Mouse (Mus musculus) megakaryocyte, adult 5-6 weeks (primary cell): ENCODE results near the gene Neurl3. TPM values are rescaled to one million over a fixed set of nuclear protein-coding genes. Genes with fewer than 3 reads are reported as not detected.

Experiments used
- ATAC-seq: 2 replicates; pipeline ENCODE4 v1.8.0; 2016; ENCODE audit warnings: mild to moderate bottlenecking, inconsistent platforms; ENCODE audit not compliant: poor library complexity, severe bottlenecking
- total RNA-seq, 2 experiments: library from RNA; stranded (forward) in 1 of 2; stranded (reverse) in 1 of 2; fragments of 153-499, 151-499 nt in 1 of 2; fragments of 221-1000, 200-1000 nt in 1 of 2; gene quantifications; 2 replicates each; pipeline versions ENCODE4 v1.2.3 to v1.2.4; 2015 to 2017

Neurl3 gene
- total RNA-seq, 2 experiments from 2014 or later, result 54.2 to 66.0 TPM

DNA sequence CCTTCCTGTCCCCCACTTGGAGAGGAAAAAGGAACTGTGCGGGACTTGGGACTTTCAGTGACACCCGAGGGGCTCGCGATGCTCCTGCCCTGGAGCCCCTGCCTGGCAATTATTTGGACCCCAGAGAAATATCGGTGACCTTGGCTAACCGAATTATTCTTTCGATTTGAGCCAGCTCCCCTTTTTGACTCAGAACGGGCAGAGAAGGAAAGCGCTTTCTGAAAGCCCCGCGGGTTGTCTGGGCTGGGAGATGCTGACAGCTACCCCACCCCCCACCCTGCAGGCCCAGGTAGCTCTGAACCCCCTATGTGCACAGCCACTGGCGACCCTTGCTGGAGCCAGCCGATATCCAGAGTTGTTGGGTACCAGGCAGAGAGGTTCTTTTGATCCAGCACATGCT lies 24.6 kb upstream of the Neurl3 start:
- ATAC-seq, result no peak

DNA sequence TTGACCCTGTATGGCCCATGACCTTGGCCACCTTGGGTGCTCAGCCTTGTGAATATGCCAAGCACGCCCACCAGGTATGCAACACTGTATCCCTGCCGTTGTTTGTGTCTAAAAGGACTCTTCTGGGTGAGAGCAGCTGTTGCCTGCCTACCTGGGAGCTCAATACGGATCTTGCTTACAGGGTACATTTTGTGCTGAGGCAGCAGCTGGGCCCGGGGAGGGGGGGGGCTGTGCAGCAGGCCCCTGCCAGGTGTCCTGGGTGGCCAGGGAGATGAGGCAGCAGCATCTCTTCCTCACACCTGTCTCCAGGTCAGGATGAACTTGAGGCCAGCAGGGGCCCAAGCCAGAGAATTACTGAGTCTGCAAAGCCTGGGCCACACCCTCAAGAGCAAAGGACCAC lies 23.6 kb upstream of the Neurl3 start:
- ATAC-seq, result no peak

DNA sequence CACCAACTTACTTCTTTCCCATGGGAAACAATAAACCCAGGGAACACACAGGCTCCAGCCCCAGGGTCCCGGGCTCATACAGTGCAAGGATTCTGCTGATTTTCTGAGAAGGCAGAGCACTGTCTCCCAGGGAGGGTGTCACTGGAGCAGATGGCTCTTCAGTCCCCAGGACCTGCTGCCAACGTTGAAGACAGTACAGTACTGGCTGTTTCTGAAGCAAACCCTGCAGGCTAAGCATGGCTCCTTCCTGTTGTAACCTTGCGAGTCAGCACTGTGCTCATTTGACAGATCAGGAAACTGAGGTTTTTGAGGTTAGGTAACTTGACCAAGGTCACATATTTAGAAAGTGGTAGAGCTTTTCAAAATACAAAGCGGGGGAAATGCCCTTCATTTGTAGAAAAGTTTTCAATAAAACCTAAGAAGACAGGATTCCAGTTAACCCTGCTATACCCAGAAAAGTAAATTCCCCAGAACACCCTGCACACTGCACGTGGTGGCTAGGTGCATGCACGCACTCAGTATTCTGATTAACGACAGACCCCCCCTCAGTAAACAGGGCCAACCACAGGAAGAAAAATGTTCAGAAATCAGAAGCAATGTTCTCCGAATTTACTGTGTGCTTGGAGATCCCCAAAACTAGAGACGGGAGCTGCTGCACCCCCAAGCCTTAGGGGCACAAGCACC lies 22.1 kb upstream of the Neurl3 start:
- ATAC-seq, result peak; percentile 85

DNA sequence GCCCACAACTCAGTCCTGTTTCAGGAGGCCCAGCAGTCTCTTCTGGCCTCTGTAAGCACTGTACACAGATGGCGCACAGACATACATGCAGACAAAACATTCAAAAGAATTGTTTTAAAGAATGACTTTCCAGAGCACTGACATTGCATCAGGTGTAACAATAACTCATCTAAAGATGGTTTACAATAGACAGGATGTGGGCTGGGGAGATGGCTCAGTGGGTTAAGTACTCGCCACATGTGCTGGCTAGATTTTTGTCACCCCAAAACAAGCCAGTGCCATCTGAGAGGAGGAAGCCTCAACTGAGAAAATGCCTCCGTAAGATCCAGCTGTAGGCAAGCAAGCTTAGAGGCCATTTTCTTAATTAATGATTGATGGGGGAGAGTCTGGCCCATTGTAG lies 19.9 kb upstream of the Neurl3 start:
- ATAC-seq, result no peak

DNA sequence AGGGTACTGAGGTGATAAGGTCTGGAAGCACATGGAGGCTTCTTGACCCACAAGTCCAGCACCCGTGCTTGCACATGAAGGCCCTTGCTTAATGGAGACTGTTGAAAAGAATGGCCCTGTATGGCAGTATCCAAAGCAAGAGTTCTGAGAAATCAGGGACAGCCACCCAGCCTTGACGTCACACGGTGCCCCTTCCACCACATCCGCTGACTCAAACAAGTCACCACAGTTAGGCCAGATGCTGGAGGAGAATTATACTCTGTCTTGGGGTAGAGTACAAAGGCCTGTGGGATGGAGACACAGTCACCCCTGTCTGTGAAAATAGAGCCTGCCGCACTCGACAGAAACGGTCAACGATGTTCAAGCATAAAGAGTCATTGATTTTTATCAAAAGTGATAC lies 19.0 kb upstream of the Neurl3 start:
- no peak for ATAC-seq

DNA sequence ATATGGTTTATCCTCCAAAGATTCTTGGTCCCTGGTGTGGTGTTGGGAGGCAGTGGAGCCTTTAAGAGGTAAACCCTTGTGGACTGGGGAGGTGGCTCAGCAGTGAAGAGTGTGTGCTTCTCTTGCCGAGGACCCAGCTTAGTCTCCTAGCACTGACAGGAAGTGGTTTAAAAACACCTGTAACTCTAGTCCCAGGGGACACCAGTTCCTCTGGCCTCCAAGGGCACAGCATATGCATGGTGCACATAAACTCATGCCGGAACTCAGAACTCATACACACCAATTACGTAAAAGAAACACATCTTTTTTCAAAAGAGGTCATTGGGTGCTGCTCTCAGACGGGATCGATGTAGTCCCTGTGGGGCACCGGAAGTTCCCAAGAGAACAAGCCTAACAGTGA lies 7.4 kb upstream of the Neurl3 start:
- no peak for ATAC-seq

DNA sequence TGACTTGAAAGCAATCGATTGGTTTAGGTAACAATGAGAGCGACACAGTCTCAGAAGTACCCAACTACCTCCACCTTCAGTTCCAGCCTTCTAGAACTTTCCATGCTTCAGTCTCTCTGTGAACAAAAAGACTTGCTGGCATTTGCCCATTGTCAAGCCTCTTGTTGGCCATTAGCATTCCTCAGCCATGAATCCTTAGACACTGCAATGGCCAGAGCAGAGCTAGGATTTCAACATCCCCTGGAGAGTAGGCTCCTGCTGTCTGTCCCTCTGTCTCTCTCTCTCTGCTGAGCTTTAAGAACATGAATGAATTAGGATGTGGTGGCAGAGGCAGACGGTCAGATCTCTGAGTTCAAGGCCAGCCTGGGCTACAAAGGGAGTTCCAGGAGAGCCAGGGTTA lies 6.5 kb upstream of the Neurl3 start:
- no peak for ATAC-seq

DNA sequence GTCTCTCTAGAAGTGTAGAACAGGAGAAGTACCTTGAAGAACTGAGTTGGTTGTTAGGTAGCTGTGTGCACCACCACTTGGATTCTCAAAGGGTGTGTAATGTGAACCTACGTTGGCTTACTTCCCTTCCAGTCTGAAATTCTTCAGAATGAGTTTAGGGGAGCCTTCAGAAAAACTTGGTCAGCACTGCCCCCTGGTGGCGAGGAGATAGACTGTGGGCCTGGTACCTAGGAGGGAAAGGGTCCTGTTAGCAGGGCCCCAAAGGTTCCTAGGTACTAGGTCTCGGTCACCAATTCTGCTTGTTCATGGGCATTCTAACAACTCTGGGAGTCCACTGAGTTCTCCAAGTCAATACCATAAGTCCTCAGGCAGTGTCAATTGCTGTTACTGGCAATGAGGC lies 4.7 kb upstream of the Neurl3 start:
- peak; percentile 78 for ATAC-seq

DNA sequence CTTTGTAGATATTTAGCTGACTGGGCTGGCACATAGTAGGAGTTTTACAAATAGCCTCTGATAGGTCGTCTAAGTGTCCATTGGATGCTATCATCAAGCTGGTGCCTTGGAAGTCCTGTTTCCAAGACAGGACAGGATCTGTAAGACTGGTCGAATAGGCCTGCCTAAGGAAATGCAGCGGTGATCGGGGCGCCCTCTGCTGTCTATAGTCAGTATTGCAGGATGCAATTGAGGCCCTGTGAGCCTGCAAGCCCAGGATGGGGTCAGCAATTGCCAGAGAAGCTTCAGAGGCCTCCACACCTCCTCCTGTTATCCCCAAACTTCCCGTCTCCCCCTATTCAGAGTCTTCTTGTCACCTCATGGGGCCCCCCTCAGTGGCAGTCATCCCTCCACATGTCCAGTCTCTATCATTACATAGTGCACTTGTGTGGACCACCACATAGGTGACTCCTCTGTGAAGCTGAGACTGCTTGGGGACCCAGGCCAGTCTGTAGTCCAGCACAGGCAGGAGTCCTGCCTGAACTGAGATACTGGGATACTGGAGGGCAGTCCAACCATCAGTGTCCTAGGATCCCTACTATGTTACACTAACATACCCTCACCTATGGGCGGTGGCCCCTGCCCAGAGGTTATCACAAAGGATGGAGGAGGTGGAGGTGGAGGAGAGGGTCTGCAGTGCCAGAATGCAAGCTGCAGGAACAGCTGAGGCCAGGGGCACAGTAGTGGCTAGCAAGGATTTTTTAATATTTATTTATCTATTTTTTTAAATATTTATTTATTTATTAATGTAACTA lies 3.0 kb upstream of the Neurl3 start:
- ATAC-seq, result peak; percentile 32; the same call in 1 of the 2 replicates

DNA sequence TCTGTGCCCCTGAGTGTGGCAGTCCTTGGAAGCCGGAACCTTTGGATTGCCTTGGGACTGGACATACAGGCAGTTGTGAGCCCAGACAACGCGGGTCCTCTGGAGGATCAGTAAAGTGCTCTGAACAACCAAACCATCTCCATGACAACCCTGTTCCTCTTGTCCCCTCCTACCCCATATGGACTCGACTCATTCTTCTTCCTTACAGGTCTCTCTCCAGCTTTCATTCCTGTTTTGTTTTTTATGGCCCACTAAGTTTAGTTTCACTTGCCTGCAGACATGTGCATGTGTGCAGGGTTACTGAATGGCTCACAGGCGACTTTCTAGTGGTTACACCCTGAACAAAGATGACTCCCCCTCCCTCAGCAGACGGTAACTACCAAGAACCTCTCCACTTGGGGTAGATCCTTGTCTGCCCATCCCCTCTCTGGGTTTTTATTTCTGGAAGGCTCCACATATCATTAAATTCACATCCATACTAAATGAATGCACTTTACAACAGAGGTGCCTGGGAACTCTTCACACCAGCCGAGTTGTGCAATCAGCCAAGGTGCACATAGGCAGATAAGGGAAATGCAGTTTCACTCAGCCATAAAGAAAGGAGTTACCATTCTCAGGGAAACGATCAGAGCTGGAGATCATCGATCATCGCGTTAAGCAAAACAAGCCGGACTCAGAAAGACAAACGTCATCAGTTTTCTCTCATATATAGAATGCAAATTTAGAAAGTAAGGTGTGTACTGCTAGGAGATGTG lies 1.3 kb upstream of the Neurl3 start:
- ATAC-seq, result no peak

DNA sequence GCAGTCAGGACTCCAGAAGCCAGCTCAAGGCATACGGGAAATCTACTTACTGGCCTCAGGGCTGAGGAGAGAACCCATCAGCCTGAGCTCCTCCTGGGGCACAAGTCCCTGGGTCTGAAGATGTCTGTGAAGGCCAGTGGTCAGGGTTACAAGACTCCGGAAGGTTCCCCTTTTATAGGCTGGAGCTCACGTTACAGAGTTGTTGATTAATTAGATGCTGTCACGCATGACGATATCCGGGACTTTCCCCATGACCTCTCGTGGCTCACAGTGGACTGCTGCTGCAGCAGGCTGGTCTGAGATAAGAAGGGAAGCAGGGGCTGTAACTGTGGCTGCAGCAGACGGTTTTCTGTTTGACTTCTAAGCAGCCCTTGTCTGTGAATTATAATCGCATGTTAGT lies 1.2 kb downstream of the Neurl3 start:
- peak; percentile 70 for ATAC-seq

DNA sequence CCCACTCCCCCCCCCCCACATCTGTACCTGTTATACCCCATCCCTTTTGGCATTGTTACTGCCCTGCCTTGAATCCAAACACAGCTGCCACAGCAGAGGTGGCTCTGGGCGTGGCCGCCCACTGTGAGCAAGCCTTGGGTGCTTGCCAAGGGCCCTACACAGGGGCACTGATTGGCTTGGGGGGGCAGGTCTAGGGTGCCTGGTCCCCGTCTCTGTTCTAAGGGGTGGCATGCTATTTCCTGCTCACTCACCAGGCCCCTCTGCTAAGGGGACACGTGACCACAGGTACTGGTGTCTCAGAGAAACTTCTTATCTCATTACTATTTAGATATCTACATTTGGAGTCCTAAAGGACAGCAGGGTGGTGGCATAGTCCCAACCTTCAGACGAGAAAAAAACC lies 1.9 kb downstream of the Neurl3 start:
- ATAC-seq, result peak; percentile 25

DNA sequence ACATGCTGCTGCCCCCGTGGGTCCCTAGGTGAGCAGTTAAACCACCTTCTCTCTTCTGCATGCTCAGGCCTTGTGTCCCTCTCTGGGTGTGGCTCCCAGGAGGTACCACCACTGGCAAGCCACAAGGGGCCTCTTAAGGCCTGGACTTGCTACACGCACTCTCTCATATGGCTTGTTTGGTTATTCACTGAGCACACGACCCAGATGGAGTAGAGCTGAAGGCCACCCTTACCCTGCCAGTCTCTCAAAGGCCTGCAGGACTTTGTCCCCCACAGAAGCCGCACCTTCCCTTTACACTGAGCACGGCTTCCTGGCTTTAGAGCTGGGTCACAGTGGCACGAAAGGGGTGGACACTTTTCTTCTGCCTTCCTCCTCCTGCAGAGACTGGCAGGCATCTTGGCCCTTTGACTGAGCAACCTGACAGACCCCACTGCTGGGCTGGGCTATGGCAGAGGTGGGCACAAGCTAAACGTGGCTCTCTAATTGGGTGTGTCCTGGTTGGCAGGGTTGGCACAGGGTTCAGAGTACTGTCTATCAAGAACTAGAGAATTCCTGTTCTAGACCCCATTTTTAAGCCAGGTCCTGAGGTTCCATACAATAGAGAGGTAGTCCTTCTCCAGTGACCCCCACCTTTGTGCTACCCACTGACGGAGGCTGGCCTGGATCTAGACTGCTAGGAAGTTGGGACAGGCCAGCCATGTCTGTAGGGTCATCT lies 2.8 kb downstream of the Neurl3 start:
- peak; percentile 22 for ATAC-seq

DNA sequence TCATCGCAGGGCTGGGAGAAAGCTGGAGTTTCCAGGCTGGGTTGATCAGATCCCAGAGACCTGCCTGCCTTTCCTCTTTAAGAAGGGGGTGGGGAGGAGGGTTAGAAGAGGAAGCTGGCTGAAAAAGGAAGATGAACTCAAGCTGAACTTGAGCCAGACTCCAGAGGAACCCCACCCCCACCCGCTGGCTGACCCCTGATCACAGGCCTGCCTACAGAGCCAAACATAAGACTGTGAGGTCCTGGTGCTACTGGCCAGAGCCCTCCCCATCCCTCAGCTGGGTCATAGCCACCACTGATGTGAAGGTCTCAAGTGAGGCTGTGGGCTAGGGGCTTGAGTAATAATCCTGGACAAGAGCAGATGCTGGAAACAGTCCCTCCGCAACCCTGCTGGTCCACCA lies 3.8 kb downstream of the Neurl3 start:
- ATAC-seq, result peak; percentile 47

DNA sequence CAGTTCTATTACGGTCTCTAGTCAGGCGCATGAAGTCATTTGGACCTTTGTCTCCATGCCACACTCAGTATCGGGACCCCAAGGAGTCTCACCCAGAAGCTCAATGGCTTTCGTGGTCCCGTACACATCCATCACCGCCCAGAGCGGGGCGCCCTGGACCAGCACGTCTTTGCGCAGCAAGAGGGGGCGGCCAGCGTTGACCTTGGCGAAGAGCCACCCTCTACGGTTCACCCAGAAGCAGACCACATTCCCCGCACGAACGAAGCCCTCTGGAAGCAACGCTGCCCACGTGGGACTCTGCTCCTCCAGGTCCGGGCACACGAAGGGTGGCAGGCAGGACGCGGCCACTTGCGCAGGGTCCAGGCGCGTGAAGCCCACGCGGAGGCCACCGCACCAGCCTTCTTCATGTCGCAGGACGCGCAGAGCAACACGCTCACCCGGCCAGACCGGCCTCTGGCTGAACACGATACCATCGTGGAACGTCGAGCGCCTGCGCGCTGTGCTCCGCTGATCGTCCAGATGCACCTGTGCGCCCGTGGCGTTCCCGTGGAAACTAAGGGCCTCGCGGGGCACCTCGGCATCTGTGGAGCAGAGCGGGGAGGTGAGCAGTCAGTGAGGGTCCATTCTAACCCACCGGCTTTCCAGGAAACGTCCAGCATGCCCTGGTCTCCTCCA lies 5.2 kb downstream of the Neurl3 start:
- ATAC-seq, result no peak

DNA sequence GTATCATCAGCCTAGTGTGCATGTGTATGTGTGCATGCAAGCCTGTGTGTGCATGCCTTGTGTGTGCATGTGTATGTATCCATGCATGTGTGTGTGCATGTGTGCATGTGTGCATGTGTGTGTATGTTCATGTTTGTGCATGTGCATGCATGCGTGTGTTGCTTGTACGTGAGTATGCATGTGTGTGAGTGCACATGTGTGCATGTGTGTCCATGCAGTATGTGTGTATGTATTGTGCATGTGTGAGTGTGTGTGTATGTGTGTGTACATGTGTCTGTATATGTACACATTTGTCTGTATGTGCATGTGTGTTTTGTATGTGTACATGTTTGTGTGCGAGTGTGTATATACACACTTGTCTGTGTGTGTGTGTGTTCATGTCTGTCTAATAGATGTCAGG lies 6.9 kb downstream of the Neurl3 start:
- no peak for ATAC-seq

DNA sequence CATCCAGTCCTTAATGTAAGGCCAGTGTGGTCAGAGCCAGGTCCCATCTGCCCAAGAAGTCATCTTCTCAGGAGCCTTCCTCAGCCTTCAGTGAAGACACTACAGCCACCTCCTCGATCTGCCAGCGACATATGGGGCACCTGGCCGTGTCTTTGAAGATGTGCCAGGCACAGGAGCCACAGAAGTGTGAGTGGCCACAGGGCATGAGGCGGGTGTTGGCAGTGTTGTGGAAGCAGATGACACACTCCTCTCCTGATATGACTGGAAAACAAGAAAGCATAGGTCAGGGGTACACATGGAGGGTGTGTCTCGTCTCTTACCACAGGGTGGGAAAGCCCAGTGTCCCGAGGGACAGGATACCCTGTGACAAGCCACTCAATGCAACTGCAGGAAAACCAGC lies 8.2 kb downstream of the Neurl3 start:
- ATAC-seq, result no peak

DNA sequence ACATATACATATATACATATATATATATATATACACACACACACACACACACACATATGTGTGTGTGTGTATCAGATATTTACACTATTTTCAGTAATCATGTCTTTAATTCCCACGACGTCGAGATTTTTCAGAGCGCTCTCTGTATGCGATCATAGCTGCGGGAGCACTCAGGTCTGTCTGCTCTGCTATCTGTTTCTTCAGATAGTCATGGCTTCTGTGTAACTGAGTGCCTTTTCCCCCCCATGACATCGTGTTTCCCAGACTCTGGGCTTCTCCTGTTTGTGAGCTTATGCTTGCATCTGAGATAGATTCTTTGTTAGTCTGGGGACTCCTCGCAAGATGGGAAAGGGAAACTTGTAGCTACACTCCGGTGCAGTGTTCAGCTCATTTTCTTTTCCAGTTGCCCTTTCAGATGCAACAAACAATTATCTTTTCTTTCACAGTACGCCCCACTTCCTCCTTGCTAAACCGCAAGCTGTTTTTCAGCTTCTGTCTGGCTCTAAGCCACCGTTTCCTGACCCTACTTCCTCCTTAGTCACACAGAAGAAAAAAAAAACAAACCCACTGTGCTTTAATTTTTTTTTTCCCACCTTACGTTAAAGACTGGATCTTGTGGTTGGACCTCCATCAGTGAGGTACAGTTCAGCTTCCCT lies 10.5 kb downstream of the Neurl3 start:
- ATAC-seq, result peak; percentile 83

DNA sequence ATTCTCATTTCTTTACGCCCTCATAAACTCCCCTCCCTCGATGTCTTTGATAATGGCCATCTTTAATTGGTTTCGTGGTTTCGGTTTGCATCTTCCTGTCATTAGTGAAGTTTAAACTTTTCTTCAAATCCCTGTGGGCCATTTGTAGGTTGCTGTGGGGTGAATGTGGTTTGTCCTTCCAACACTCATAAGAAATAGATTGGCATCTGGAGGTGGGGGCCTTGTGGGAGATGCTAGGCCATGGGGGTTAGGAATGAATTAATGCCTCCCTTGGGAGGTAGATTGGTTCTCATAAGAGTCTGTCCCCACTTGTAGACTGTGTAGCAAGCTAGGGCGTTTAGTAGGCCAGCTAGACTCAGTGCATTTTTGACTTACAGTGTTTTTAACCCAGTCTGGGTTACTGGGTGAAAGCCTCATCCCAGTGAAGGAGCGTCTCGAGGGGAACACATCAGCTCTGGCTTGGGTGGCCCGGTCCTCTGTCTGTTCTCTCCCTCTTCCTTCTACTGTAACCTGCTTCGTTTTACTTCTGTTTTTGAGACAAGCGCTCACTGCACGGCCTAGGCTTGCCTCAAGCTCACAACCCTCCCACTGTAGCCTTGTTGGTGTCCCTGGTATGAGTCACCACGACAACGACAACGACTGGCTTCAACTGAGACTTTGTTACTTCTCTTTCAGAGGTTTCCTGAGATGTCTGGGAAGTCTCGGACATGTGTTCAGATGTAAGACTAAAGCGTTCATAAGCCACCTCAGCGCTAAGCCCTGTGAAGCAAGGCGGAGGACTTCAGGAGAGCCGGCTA lies 12.6 kb downstream of the Neurl3 start:
- peak; percentile 75 for ATAC-seq
